Mouse (Mus musculus): ENCODE data around the gene Ldb3. TPM values are rescaled to one million over a fixed set of nuclear protein-coding genes. Genes with fewer than 3 reads are reported as not detected.
A peak's percentile ranks its signal among the peaks of the same experiment; 100 is the strongest.

Gene Ldb3
- not detected in 2 replicates for total RNA-seq (2015)
- total RNA-seq (2017), result not detected in 2 replicates

GRCm38 (mm10) chr14:34588498-34588897 lies at the start of gene Ldb3:
Gene Ldb3 (minus strand): TSS chr14:34588682.
- no peak for ATAC-seq (replicated peaks; ENCODE audit: poor library complexity)

- ATAC-seq (replicated peaks; ENCODE audit: poor library complexity), result no peak
Measured at GRCm38 (mm10) chr14:34635721-34636120, 47.2 kb upstream of the Ldb3 start.

GRCm38 (mm10) chr14:34635192-34635591 lies 46.7 kb upstream of the Ldb3 start:
- no peak for ATAC-seq (replicated peaks; ENCODE audit: poor library complexity)

GRCm38 (mm10) chr14:34632722-34633448 lies 44.4 kb upstream of the Ldb3 start:
- ATAC-seq (replicated peaks; ENCODE audit: poor library complexity), result peak; percentile 93

GRCm38 (mm10) chr14:34626824-34627223 lies 38.3 kb upstream of the Ldb3 start:
- peak; percentile 26; the same call in 1 of the 2 replicates for ATAC-seq (replicated peaks; ENCODE audit: poor library complexity)

- peak; percentile 79 for ATAC-seq (replicated peaks; ENCODE audit: poor library complexity)
Measured at GRCm38 (mm10) chr14:34623531-34624210, 35.2 kb upstream of the Ldb3 start.

GRCm38 (mm10) chr14:34623074-34623473 lies 34.6 kb upstream of the Ldb3 start:
- peak; percentile 15 for ATAC-seq (replicated peaks; ENCODE audit: poor library complexity)

GRCm38 (mm10) chr14:34620611-34621376 lies 32.3 kb upstream of the Ldb3 start:
- ATAC-seq (replicated peaks; ENCODE audit: poor library complexity), result peak; percentile 51

GRCm38 (mm10) chr14:34618808-34619207 lies 30.3 kb upstream of the Ldb3 start:
- ATAC-seq (replicated peaks; ENCODE audit: poor library complexity), result 0 out of 2 replicates have a peak, but pooled peaks have one; percentile 17

GRCm38 (mm10) chr14:34616821-34617220 lies 28.3 kb upstream of the Ldb3 start:
- peak; percentile 90 for ATAC-seq (replicated peaks; ENCODE audit: poor library complexity)

- ATAC-seq (replicated peaks; ENCODE audit: poor library complexity), result no peak
Measured at GRCm38 (mm10) chr14:34615625-34616024, 27.1 kb upstream of the Ldb3 start.

GRCm38 (mm10) chr14:34615082-34615481 lies 26.6 kb upstream of the Ldb3 start:
- peak; percentile 53 for ATAC-seq (replicated peaks; ENCODE audit: poor library complexity)

- no peak for ATAC-seq (replicated peaks; ENCODE audit: poor library complexity)
Measured at GRCm38 (mm10) chr14:34614551-34614950, 26.1 kb upstream of the Ldb3 start.

GRCm38 (mm10) chr14:34613523-34613922 lies 25.0 kb upstream of the Ldb3 start:
- no peak for ATAC-seq (replicated peaks; ENCODE audit: poor library complexity)

GRCm38 (mm10) chr14:34612222-34612621 lies 23.7 kb upstream of the Ldb3 start:
- ATAC-seq (replicated peaks; ENCODE audit: poor library complexity), result peak; percentile 43

GRCm38 (mm10) chr14:34611591-34611990 lies 23.1 kb upstream of the Ldb3 start:
- ATAC-seq (replicated peaks; ENCODE audit: poor library complexity), result no peak

GRCm38 (mm10) chr14:34601910-34602309 lies 13.4 kb upstream of the Ldb3 start:
- ATAC-seq (replicated peaks; ENCODE audit: poor library complexity), result no peak

GRCm38 (mm10) chr14:34599941-34600340 lies 11.5 kb upstream of the Ldb3 start, which contains the start of gene Opn4:
Gene Opn4 (minus strand): TSS chr14:34600142.
- no peak for ATAC-seq (replicated peaks; ENCODE audit: poor library complexity)

- no peak for ATAC-seq (replicated peaks; ENCODE audit: poor library complexity)
Measured at GRCm38 (mm10) chr14:34595596-34596255, 7.2 kb upstream of the Ldb3 start.

- ATAC-seq (replicated peaks; ENCODE audit: poor library complexity), result no peak
Measured at GRCm38 (mm10) chr14:34591741-34592535, 3.5 kb upstream of the Ldb3 start.

All from megakaryocyte progenitor cell, adult 5-6 weeks (primary cell).